In the genomic region with DNA sequence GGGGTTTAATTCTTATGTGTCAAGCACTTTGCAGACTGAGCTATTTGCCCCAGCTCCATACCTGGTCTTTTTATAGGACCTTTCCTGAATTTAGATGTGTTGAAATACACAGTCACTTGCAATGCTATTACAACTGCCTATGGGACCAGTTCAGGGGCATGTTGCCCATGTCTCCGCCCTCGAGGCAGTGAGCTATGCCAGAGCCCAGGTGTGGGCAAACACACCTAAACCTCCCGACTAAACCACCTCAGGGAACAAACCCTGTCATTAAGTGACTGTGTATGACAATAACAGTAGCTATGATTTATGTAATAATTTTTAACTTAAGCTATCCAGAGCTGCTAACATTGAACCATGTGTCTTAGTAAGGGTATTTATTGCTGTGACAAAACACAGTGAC, we compare ENCODE assay signal across 35 mouse cellular contexts.
"Had no signal": no experiment of that assay in that cellular context is flagged by ENCODE, and none has a peak within 500 bp of the region (broad histone marks: within the 10 kb centered on the region; RNA-seq: fewer than 3 reads in every experiment).

No protein-coding gene starts in this region.

- H3K9ac ChIP-seq: heart, embryonic 12.5 days; heart, embryonic 13.5 days; heart, embryonic 15.5 days; hindbrain, embryonic 12.5 days; hindbrain, embryonic 13.5 days; hindbrain, embryonic 14.5 days; hindbrain, embryonic 15.5 days; intestine, embryonic 15.5 days; kidney, embryonic 15.5 days had no signal

- H3K27me3 ChIP-seq: heart, embryonic 12.5 days; heart, embryonic 13.5 days; heart, embryonic 15.5 days; hindbrain, embryonic 12.5 days; hindbrain, embryonic 13.5 days; hindbrain, embryonic 15.5 days; intestine, embryonic 15.5 days; kidney, embryonic 15.5 days had no signal

- H3K36me3 ChIP-seq: heart, embryonic 10.5 days; heart, embryonic 12.5 days; heart, embryonic 13.5 days; heart, embryonic 15.5 days; hindbrain, embryonic 10.5 days; hindbrain, embryonic 12.5 days; hindbrain, embryonic 13.5 days; hindbrain, embryonic 15.5 days; intestine, embryonic 15.5 days; kidney, embryonic 15.5 days had no signal

- H3K27ac ChIP-seq: heart, embryonic 10.5 days; heart, embryonic 13.5 days; heart, embryonic 15.5 days; hindbrain, embryonic 10.5 days; hindbrain, embryonic 12.5 days; hindbrain, embryonic 13.5 days; hindbrain, embryonic 14.5 days; hindbrain, embryonic 15.5 days; hindbrain, postnatal 0 days; intestine, embryonic 15.5 days; kidney, embryonic 15.5 days; kidney, postnatal 0 days; layer of hippocampus, adult 2 months had no signal

- DNase-seq: heart, postnatal 10 days; heart, postnatal 14 days; heart, postnatal 36 days; heart, postnatal 4 days; kidney, adult 11 months; kidney, adult 18-20 months; kidney, adult 2 months; kidney, adult 8-10 months; kidney, adult 9 months; kidney, postnatal 10 days; kidney, postnatal 14 days; kidney, postnatal 25 days; kidney, postnatal 36 days; kidney, postnatal 4 days; layer of hippocampus, adult 9-11 months; layer of hippocampus, postnatal 36 days had no signal

- H3K4me1 ChIP-seq: heart, embryonic 10.5 days; heart, embryonic 15.5 days; hindbrain, embryonic 12.5 days; hindbrain, embryonic 13.5 days; hindbrain, embryonic 15.5 days; intestine, embryonic 15.5 days; kidney, embryonic 15.5 days had no signal

- ATAC-seq: hindbrain, embryonic 16.5 days; hindbrain, postnatal 0 days; inflammation-experienced regulatory T-cells, adult 6 months; intestine, embryonic 15.5 days; intestine, embryonic 16.5 days; intestine, postnatal 0 days had no signal

- H3K9me3 ChIP-seq: heart, embryonic 10.5 days; heart, embryonic 12.5 days; heart, embryonic 13.5 days; heart, embryonic 15.5 days; hindbrain, embryonic 10.5 days; hindbrain, embryonic 12.5 days; hindbrain, embryonic 13.5 days; hindbrain, embryonic 15.5 days; intestine, embryonic 15.5 days; kidney, embryonic 15.5 days had no signal

- H3K4me3 ChIP-seq: heart, embryonic 10.5 days; heart, embryonic 12.5 days; heart, embryonic 13.5 days; heart, embryonic 15.5 days; hindbrain, embryonic 10.5 days; hindbrain, embryonic 12.5 days; hindbrain, embryonic 13.5 days; hindbrain, embryonic 15.5 days; intestine, embryonic 15.5 days; kidney, embryonic 15.5 days; layer of hippocampus, adult 2 months had no signal

- H3K4me2 ChIP-seq: heart, embryonic 11.5 days; heart, embryonic 12.5 days; heart, embryonic 13.5 days; heart, embryonic 15.5 days; hindbrain, embryonic 12.5 days; hindbrain, embryonic 13.5 days; hindbrain, embryonic 14.5 days; hindbrain, embryonic 15.5 days; intestine, embryonic 15.5 days; kidney, embryonic 15.5 days had no signal
